Mouse (Mus musculus) adipocyte (in vitro differentiated cells): ENCODE measurements around the gene Stk25.
A peak's percentile ranks its signal among the peaks of the same experiment; 100 is the strongest.

Source experiments
- DNase-seq: peaks from one replicate; pipeline ENCODE4 v3.0.0-alpha.2; 2016; ENCODE audit warnings: low spot score

The Stk25 gene

GRCm38 (mm10) chr1:93668791-93669548 lies 10.5 kb upstream of the Stk25 start:
- DNase-seq: no peak

DNA sequence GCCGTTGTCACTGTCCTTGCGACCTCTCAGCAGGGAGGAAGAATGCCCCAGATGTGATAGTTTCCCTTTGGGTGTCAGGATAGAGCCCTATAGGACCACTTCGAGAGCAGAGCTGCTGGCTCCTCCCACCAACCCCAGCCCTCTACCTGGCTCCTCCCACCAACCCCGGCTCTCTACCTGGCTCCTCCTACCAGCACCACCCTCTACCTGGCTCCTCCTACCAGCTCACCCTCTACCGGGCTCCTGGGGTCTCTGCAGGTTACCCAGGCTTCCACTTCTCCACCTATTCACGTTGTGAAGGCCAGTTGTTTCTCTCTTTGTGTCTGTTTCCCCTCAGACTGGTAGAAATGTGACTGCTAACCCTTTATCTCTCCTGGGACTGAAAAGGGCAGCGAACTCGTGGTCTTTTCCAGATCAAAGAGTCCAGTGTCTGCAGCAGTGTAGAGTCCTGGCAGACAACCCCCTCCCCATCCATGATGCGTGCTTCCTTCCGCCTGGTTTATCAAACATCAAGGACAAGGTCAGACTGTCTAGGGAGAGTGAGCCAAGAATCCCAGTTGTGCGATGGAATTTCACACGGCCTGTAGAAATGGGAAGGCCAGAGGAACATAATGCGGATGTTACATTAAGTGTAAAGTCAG lies 9.4 kb upstream of the Stk25 start:
- no peak for DNase-seq

- no peak for DNase-seq
These were observed 1.5 kb downstream of the Stk25 start for GRCm38 (mm10) chr1:93657025-93657360.

DNA sequence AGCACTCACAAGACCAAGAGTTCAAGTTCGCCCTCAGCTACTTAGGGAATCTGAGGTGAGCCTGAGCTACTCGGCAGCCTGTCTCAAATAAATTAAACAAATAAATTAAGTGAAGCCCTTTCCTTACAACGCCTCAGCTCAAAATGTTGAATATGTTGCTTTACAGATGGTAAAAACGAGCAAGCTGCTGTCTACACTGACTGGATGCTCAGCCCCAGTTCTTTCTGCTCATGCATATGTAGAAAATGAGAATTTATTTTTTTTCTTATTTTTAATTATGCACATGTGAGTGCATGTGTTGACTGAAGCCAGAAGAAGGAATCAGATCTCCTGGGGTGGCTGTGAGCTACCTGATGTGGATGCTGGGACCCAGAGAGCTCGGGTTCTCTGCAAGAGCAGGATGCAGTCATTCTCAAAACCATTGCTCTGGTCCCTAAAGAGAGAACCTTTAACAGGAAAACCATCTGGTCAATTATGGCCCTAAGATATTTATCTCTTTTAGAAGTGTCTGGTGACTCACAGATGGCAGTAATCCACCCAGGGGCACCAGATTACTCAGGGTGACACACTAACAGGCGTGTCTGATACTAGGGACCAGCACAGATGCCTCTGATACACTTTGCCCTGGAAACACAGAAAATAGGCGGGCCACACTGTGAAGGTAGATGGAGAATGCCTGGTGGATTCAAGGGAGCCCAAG lies 2.0 kb downstream of the Stk25 start:
- DNase-seq: no peak

DNA sequence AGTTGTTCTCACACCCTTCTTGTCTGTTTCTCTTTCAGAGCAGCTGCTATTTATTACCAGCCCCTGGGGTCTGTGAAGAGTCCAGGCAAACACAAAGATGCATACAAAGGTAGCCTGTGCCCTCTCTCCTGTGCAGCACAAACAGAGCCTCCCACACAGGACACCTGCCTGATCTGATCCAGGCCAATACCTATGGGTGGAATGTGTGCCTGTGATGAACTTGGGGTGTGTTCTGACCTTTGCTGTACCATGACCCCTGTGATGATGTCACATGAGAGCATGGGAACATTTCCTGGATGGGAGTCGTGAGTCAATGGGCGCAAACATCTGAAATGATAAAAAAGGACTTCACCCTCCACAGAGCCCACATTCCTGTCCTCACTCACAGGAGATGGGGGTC lies 3.7 kb downstream of the Stk25 start:
- no peak for DNase-seq

- DNase-seq: no peak
These were observed 4.2 kb downstream of the Stk25 start for GRCm38 (mm10) chr1:93654275-93654674.

DNA sequence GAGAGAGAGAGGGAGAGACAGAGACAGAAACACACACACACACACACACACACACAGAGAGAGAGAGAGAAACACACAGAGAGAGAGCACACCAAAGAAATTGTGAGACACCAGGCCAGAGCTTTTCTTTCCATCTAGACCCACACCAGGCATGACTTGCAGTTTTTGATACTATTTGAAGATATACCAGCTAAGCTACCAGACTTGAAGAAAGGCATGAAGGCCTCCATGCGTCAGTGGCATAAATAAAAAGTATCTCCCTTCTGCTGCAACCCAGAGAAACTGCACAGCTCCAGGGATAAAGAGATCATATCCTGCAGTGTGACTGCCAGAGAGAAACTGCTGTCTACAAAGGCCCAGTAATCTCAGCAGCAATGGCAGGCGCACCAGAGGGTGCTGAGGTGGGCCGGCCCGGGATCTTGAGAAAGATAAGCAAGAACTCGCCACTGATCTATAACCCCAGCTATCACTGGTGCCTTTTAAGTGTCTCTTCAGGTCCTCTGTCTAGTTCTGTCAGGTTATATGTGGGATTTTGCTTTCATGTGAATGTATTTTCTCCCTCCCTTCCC lies 8.8 kb downstream of the Stk25 start:
- DNase-seq: no peak

- no peak for DNase-seq
These were observed 15.8 kb downstream of the Stk25 start for GRCm38 (mm10) chr1:93642692-93643091.

DNA sequence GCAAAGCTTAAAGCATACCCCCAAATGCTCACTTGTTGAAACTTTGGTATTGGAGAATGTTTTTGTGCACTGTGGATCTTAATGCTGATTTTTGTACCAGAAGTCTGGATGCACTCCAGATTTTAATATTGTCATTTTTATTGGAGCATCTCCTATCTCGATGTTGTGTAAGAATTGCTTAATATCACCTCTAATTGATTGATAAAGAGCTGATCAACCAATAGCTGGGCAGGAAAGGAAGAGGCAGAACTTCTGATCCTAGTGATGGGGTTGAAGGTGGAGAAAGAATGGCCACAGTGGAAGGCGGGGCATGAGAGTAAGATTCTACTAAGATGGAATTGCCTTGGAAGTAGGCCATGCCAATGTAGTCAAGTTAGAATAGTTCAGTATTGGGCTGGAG lies 16.5 kb downstream of the Stk25 start:
- no peak for DNase-seq

DNA sequence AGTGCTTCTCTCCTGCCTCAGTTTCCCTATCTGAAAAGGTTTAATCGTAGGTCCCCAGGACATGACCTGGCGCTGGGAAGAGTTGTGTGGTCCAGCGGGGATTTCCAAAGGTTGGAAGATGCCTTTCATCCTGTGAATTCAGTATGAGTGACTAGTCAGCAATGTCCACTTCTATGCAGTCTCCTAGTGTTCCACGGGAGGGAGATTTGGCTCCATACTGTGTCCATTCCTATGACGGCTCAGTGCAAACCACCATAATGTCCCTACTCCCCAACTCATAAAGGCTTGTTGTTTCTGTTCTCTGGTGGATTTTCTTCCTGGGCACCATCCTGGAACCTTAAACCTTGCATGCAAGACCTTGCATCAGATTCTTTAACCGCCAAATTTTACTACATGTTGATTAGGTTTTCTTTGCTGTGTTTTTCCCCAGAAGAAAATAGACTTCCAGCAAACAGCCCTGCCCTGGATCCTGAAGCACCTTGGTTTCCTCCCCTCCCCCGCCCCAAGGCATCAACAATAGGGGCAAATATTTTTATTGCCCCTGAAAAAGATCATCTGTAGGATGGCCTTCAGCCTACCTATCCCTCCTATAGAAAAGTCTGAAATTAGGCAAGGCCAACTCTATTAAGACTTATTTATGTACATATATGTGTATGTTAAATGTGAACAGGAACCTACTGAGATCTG lies 22.1 kb downstream of the Stk25 start:
- peak; percentile 28 for DNase-seq

DNA sequence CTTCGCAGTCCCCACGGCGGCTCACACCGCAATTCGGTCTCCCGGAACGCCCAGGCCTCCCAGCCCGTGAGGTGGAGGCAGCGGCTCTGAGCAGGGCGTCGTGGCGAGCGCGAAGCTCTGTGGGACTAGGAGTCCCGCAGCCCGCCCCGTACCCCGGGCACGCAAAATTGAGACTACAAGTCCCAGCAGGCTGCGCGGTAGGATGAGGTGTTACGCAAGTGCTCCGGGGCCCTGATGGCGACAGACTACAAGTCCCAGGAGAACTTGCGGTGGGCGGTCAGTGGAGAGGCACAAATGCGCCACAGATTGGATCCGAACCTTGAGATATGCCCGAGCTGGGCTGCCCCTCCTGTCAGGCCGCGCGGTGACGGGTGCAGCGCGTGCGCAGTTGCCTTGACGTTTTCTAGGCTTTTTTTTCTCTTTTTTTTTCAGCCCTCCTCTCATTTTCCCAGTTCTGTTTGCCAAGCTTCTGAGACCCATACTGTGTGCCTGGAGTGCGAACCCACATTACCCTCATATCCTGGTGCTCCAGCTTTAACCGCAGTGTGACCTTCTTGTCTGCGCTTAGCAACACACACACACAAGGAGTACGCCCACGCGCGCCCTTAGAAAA lies 22.8 kb downstream of the Stk25 start:
- peak; percentile 99 for DNase-seq

DNA sequence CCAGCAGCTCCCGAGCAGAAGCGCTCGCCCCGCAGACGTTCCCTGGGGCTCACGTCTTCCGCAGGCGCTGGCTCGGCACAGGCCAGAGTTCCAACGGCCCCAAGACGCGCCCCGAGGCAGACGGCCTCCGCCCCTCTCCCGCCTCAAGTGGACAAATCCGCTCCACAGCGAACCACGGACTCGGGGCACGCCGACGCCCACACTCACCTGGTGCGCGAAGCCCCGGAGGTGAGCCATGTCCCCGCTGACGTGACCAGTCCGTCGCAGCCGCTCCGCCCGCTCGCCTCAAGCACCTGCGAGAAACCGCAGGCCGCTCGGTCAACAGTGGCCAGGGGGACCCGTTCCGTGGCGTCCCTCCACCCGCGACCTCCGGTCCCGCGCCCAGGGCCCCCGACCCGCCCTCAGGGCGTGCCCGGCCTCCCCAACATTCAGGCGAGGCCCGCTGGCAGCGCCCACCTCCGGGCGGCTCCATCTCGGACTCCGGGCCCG lies 23.3 kb downstream of the Stk25 start:
- peak; percentile 33 for DNase-seq

DNA sequence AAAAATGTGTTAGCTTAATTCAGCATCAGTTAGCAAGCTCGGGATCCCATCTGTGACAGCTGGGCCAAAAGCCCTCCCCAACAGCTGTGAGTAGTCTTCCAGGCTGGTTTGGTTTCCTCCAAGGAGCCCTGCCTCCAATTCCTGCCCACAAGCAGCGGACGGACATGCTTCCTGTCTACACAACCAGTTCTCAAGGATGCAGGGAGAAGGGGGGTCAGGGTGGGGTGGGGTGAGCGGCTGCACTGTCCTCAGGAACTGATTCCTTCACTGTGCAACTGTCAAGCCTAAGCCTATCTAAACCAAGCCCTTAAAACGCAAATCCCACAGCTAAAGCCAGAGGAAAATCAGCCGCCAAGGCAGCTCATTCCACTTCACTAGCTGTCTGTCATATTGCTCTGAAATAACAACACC lies 24.0 kb downstream of the Stk25 start:
- peak; percentile 46 for DNase-seq

GRCm38 (mm10) chr1:93632723-93633122 lies 25.7 kb downstream of the Stk25 start:
- DNase-seq: no peak

GRCm38 (mm10) chr1:93630796-93631195 lies 27.7 kb downstream of the Stk25 start:
- no peak for DNase-seq

DNA sequence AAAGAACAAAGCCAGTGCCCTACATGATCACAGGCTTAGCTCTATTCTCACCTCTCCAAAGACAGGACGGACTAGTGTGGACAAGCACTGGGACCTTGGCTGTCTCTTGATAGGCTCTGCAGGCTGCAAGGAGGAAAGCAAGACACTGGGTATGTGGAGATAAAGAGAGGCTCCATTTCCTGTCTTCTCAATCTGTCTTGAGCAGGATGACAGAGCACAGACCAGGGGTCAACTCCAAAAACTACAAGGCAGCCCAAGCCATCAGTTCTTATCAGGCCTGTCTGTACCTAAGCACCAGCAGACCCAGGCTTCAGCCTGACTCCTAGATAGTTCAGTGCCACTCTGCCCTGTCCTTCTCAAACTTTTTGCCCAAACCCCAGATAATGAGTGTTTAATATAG lies 34.0 kb downstream of the Stk25 start:
- DNase-seq: no peak

- no peak for DNase-seq
These were observed 39.5 kb downstream of the Stk25 start for GRCm38 (mm10) chr1:93618948-93619347.

- DNase-seq: no peak
These were observed 40.3 kb downstream of the Stk25 start for GRCm38 (mm10) chr1:93618059-93618748.

DNA sequence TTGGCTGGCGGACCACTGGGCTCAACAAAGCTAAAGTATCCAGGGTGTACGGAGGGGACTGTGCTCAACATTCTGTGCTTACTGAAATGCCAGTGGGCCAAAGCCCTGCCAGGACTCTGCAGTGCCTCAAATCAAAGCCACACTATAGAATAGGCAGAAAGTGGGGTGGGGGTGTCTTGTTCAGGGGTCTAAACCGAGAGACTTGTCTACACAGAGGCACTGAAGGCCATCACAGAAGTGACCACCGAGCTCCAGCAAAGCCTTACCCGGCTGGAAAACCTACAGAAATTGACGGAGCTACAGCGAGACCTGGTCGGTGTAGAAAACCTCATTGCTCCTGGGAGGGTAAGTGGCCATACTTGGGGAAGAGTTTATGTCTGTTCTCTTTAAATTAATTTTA lies 48.7 kb downstream of the Stk25 start:
- DNase-seq: no peak

DNA sequence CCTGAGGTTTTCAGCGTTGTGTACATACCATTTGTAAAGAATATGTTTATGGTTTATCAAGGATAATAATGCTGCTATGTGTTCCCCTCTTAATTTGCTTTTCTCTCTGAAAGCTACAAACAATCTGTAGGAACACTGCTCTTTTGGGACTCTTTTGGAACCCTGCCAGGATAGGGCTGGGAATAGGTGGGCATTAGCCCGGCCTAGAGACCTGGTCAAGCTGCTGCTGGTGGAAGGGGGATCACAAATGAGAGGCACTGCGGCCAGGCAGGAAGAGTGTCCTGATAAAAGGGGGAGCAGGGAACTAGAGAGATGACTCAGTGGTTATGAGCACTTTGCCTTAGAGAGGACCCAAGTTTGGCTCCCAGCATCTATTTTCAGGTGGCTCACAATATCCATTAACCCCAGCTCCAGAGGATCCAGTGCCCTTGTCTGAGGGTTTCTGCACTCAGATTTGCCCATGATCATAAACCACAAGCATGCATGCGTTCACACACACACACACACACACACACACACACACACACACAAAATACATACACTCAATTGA lies 49.7 kb downstream of the Stk25 start:
- no peak for DNase-seq
